Mouse (Mus musculus): ENCODE measurements around the gene Vsig8.

DNA sequence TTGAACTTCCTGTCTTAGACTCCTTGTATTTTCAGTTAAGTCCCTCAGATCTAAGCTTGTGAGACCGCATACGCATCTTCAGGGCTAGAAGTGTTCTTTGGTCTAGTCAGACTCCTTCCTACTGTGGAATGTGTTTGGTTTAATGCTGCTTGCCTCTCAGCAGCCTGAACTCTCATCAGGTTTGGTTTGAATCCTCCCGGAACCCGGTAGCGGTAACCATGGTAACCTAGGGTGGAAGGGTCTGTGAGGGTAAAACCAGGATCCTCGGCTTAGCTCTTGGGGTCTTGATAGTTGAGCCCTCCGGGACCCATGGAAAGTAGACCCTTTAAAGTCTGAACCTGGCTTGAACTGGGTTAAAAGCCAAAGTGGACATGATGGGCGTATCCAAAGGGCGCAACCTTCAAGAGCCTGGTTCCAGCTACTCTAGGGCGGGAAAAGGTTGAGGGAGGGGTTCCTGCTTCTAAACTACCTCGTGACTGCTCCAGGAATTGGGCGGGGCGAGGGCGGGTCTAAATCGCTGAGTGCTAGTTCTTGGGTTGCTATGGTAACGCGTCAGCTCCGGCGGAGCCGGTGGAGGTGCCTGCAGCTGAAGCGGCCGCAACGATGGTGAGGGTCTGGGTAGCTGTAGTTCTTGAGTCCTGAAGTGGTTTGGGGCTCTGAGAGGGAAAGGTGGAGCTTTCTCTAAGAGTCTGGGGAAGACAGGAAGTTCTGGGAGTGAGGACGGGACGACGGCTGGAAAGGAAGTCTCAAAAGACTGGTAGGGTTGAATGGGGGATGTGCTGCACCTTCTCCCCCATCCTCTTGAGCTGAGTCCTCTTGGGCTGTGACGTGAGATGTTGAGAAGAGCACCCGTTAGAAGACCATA, 34.9 kb upstream of the Vsig8 start, which contains the start of gene Cfap45:
- TF ChIP-seq CTCF (IDR thresholded peaks at IDR 0.05; ENCODE audit: borderline replicate concordance, control insufficient read depth, extremely low read depth, insufficient read depth, low read length, poor library complexity), result no peak
- no peak for TF ChIP-seq POLR2A (IDR thresholded peaks at IDR 0.05; ENCODE audit: control insufficient read depth, extremely low read depth, insufficient read depth, low read length, poor library complexity)
